Mouse (Mus musculus) gastrocnemius, postnatal 4 days (tissue): ENCODE data around the gene Stard13. TPM values are rescaled to one million over a fixed set of nuclear protein-coding genes. Genes with fewer than 3 reads are reported as not detected.

Source experiments
- DNase-seq, 2 experiments: peaks; one replicate each; pipeline ENCODE4 v3.0.0; 2021 to 2022; ENCODE audit warnings: low spot score in 2 of 2, mixed read lengths in 2 of 2
- total RNA-seq, 2 experiments: library from RNA; stranded (reverse); gene quantifications; 2 replicates each; pipeline ENCODE4 v1.2.3; 2021

The Stard13 gene
- total RNA-seq, 2 experiments from 2014 or later: 37.6 to 43.0 TPM

- no peak for DNase-seq
These were observed 89.7 kb downstream of the Stard13 start for GRCm38 (mm10) chr5:151143955-151144354.

GRCm38 (mm10) chr5:151142671-151143601 lies 90.7 kb downstream of the Stard13 start:
- peak in 1 of 2 experiments; percentile 23 for DNase-seq

GRCm38 (mm10) chr5:151142241-151142640 lies 91.4 kb downstream of the Stard13 start:
- peak in 1 of 2 experiments; percentile 38 for DNase-seq

GRCm38 (mm10) chr5:151137901-151138300 lies 95.7 kb downstream of the Stard13 start:
- no peak for DNase-seq

- no peak for DNase-seq
These were observed 96.3 kb downstream of the Stard13 start for GRCm38 (mm10) chr5:151137311-151137710.

GRCm38 (mm10) chr5:151135965-151136364 lies 97.7 kb downstream of the Stard13 start:
- DNase-seq: no peak

- DNase-seq: no peak
These were observed 98.4 kb downstream of the Stard13 start for GRCm38 (mm10) chr5:151135078-151135826.

GRCm38 (mm10) chr5:151134202-151134601 lies 99.4 kb downstream of the Stard13 start:
- DNase-seq: no peak

GRCm38 (mm10) chr5:151133744-151134143 lies 99.9 kb downstream of the Stard13 start:
- DNase-seq: no peak

GRCm38 (mm10) chr5:151129762-151130161 lies 103.9 kb downstream of the Stard13 start:
- DNase-seq: no peak

- DNase-seq: peak in 1 of 2 experiments; percentile 19
These were observed 106.3 kb downstream of the Stard13 start for GRCm38 (mm10) chr5:151127298-151127717.

- no peak for DNase-seq
These were observed 107.0 kb downstream of the Stard13 start for GRCm38 (mm10) chr5:151126608-151127005.

- DNase-seq: peak in 1 of 2 experiments; percentile 41
These were observed 107.5 kb downstream of the Stard13 start for GRCm38 (mm10) chr5:151125985-151126607.

- DNase-seq: no peak
These were observed 115.8 kb downstream of the Stard13 start for GRCm38 (mm10) chr5:151117846-151118245.

GRCm38 (mm10) chr5:151116192-151116887 lies 117.3 kb downstream of the Stard13 start:
- DNase-seq: no peak

GRCm38 (mm10) chr5:151112743-151113142 lies 120.9 kb downstream of the Stard13 start:
- DNase-seq: no peak

- no peak for DNase-seq
These were observed 122.4 kb downstream of the Stard13 start for GRCm38 (mm10) chr5:151111080-151111871.

- DNase-seq: peak; percentile 30 to 43
These were observed 123.2 kb downstream of the Stard13 start for GRCm38 (mm10) chr5:151110461-151110908.

- DNase-seq: no peak
These were observed 123.8 kb downstream of the Stard13 start for GRCm38 (mm10) chr5:151109822-151110221.

GRCm38 (mm10) chr5:151108955-151109354 lies 124.7 kb downstream of the Stard13 start:
- no peak for DNase-seq
